Mouse (Mus musculus) liver, embryonic 15.5 days (tissue): ENCODE results near the gene Crk. TPM values are rescaled to one million over a fixed set of nuclear protein-coding genes. Genes with fewer than 3 reads are reported as not detected.

Experiments
- ATAC-seq: fragments of 200-750 bp; cut with Nextera tagmentation; 2 replicates; pipeline ENCODE4 v1.8.0; 2017; ENCODE audit warnings: moderate number of reproducible peaks, mild to moderate bottlenecking, moderate library complexity; ENCODE audit not compliant: insufficient read depth
- H3K27ac ChIP-seq: fragments of 300-500 bp; sonication (generic); replicated peaks from 2 replicates; pipeline ENCODE4 v1.5.1; 2015; ENCODE audit warnings: mild to moderate bottlenecking, inconsistent platforms
- H3K27me3 ChIP-seq: fragments of 300-500 bp; sonication (generic); 2 replicates; pipeline ENCODE4 v1.6.1; 2015; ENCODE audit warnings: mild to moderate bottlenecking, inconsistent platforms
- H3K36me3 ChIP-seq: fragments of 300-500 bp; sonication (generic); replicated peaks from 2 replicates; pipeline ENCODE4 v1.6.1; 2015; ENCODE audit warnings: moderate library complexity, mild to moderate bottlenecking, inconsistent platforms
- H3K4me1 ChIP-seq: fragments of 300-500 bp; sonication (generic); replicated peaks from 2 replicates; pipeline ENCODE4 v1.6.1; 2015; ENCODE audit warnings: inconsistent platforms
- H3K4me2 ChIP-seq: fragments of 300-500 bp; sonication (generic); 2 replicates; pipeline ENCODE4 v1.6.1; 2015; ENCODE audit warnings: moderate library complexity, mild to moderate bottlenecking, inconsistent platforms
- H3K4me3 ChIP-seq: fragments of 300-500 bp; sonication (generic); replicated peaks from 2 replicates; pipeline ENCODE4 v1.5.1; 2015; ENCODE audit warnings: mild to moderate bottlenecking, inconsistent platforms
- H3K9ac ChIP-seq: fragments of 300-500 bp; sonication (generic); 2 replicates; pipeline ENCODE4 v1.6.1; 2015; ENCODE audit warnings: moderate library complexity, mild to moderate bottlenecking, inconsistent platforms
- H3K9me3 ChIP-seq: fragments of 300-500 bp; sonication (generic); replicated peaks from 2 replicates; pipeline ENCODE4 v1.6.1; 2016; ENCODE audit warnings: inconsistent platforms
- WGBS: fragments of 180-500 bp; shearing (Covaris S2); methylation state at CpG from one replicate; pipeline ENCODE4 v1.1.7; 2015; ENCODE audit warnings: mixed read lengths; ENCODE audit not compliant: insufficient replicate concordance; 5-methylcytosine and 5-hydroxymethylcytosine counted together
- polyA plus RNA-seq: library from polyadenylated mRNA; unstranded; fragments of >200 nt; fragmentation: Nextera tagmentation; extraction: Ambion mirVana; gene quantifications from 2 replicates; pipeline ENCODE4 v1.2.1, GENCODE M21; 2015

Crk gene
- polyA plus RNA-seq, 1 experiment from 2014 or later, result 32.3 TPM

DNA sequence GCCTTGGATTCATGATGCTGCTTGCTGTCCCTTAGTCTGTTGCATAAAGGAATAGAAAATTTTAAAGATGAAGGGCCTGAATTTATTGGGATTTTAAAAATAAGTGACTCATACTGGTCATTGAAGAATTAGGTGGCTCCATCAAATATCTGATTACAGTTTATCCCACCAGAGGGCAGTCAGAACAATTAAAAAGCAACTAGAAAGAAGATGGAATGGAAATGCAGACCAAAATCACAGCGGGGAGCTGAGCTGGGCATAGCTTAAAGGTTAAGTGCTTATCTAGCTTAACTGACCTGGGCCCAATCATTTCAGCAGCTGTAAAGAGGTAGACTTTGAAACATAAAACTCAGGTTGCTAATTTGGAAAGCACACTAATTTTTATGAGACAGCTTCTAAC is 71.5 kb downstream of the Crk start:
- peaks cover 33% of the 10 kb centered on the region for H3K4me1 ChIP-seq
- no peak overlapping the region for H3K4me2 ChIP-seq
- no peak overlapping the region for H3K27ac ChIP-seq
- no peak overlapping the region for H3K4me3 ChIP-seq
- no peak overlapping the region for H3K9ac ChIP-seq
- no peaks in the 10 kb centered on the region for H3K27me3 ChIP-seq
- H3K36me3 ChIP-seq, result peaks cover 33% of the 10 kb centered on the region
- WGBS, result 85% methylated on average over 1 of the region's 1 CpGs
- no peak for ATAC-seq
- H3K9me3 ChIP-seq, result no peaks in the 10 kb centered on the region

DNA sequence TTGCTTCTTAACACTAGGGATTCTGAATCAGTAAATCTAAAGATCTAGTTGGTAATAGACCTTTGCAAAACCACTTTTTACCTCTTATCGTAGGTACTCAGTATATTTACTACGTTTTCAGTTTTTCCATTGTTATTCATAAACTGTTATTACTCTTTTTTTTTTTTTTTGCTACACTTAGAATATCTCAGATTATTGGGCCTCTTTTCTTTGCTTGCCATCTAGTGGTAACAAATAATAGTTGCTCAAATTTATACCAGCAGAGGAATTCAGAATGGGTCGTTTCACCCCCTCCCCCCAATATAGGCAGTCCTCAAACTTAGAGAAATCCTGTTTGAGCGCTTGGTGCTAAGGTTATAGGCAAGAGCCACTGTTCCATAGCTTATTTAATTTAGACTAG is 72.0 kb downstream of the Crk start:
- 64% methylated on average over 4 of the region's 4 CpGs for WGBS
- no peak overlapping the region for H3K27ac ChIP-seq
- no peak overlapping the region for H3K4me2 ChIP-seq
- no peaks in the 10 kb centered on the region for H3K9me3 ChIP-seq
- peaks cover 30% of the 10 kb centered on the region for H3K4me1 ChIP-seq
- no peak overlapping the region for H3K4me3 ChIP-seq
- peaks cover 37% of the 10 kb centered on the region for H3K36me3 ChIP-seq
- H3K9ac ChIP-seq, result no peak overlapping the region
- no peaks in the 10 kb centered on the region for H3K27me3 ChIP-seq
- no peak for ATAC-seq

Other genes with a start within 250 kb of the Crk start
- 631 and 714 TPM in 2 replicates for gene Serpinf2, start 239.7 kb upstream of the Crk start, polyA plus RNA-seq
- gene Wdr81, start 224.5 kb upstream of the Crk start, polyA plus RNA-seq, result 21.0 and 26.2 TPM in 2 replicates
- gene Tlcd2, start 217.5 kb upstream of the Crk start, polyA plus RNA-seq, result 18.8 and 19.9 TPM in 2 replicates
- 25.8 and 28.0 TPM in 2 replicates for gene Prpf8, start 192.4 kb upstream of the Crk start, polyA plus RNA-seq
- gene Rilp, start 169.2 kb upstream of the Crk start, polyA plus RNA-seq, result 3.7 TPM in 2 replicates
- 2.8 and 3.6 TPM in 2 replicates for gene Scarf1, start 165.7 kb upstream of the Crk start, polyA plus RNA-seq
- 4.2 and 5.8 TPM in 2 replicates for gene Slc43a2, start 147.6 kb upstream of the Crk start, polyA plus RNA-seq
- 30.7 and 33.1 TPM in 2 replicates for gene Pitpna, start 91.2 kb upstream of the Crk start, polyA plus RNA-seq
- gene Inpp5k, start 48.3 kb upstream of the Crk start, polyA plus RNA-seq, result 16.0 and 18.3 TPM in 2 replicates
- gene Myo1c, start 28.8 kb upstream of the Crk start, polyA plus RNA-seq, result 20.6 and 24.5 TPM in 2 replicates
- gene Ywhae, start 53.6 kb downstream of the Crk start, polyA plus RNA-seq, result 198 and 218 TPM in 2 replicates
- 0.02 TPM in 1 of 2 replicates, not detected in the other for gene Doc2b, start 116.8 kb downstream of the Crk start, polyA plus RNA-seq